Mouse (Mus musculus): Measurements from ENCODE around the gene Mettl4.
"Not testable (repeated sequence)": the region's sequence is repeated elsewhere in the genome, so short reads cannot be mapped to it uniquely, and the experiment has no call there.

Mettl4 gene

DNA sequence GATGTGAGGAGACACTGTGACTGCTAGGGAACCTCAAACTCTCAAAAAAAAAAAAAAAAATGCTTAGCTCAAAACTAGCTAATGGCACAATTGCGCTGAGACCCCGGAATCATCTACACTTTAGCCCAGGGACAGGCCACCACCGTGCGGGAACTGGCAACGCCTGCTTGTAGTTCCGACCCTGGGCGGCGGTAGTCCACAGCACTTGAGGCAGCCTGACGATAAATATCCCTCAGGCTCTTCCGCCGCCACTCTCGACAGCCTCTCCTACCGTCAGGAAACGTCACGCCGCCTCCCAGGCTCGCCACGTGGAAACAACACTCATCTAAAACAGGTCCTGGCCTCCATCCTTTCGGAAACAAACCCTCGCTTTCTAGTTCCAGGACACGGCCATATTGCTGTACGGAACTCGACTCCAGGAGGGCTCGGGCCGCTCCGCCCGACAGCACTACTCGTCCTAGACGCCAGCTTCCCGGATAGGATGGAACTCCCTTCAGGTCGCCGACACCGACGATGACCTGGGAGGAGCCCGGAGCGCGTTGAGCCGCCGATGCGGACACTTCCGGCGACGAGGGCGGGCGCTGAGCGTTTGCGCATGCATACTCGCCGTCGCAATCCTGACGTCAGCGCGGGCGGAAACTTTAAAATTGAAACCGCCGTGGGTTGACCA lies at the start of gene Mettl4:
TSS of gene Mettl4 (minus strand) at position 554 of the 670 bp plus-strand sequence.
- DNase-seq (ENCODE audit: low spot score), result peak; percentile 86

DNA sequence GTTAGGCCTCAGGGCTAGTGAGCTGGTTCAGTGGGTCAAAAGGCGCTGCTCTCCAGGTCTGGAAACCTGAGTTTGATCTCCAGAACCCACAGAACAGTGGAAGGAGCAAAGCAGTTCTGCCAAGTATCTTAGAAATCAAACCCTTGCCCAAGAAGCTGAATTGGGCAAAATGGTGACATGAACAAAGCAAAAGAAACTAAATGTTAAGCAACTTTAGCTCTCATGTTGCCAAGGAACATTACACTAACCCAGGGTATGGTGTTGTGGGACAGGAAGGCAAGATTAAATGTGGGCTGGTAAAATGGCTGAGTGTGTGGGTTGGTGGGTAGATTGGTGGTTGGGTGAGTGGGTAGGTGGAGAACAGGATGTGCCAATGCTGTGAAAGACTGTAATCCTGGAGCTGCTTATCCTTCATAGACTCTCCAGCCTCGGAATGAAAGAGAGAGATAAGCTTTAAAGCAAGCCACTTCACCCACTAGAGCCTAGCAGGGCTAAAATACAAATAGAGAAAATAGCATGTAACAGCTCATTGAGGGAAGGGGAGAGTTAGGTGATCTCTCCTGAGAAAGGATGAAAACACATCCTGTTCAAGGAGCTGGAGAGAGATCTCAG lies 29.2 kb upstream of the Mettl4 start:
- no peak for DNase-seq (ENCODE audit: low spot score)

DNA sequence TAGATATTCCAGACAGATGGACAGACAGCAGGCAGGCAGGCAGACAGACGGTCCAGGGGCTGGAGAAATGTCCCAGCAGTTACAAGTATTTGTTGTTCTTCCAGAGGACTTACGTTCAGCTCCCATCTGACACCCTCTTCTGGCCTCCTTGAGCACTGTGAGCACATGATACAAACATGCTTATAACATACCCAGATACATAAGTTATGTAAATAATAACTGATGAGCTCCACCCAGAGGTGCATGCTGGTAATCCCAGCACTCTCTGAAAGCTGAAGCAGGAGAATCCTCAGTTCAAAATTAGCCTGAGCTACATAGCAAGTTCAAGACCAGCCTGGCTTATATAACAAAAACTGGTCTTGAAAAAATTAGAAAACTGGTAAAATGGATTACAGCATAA lies 18.7 kb upstream of the Mettl4 start:
- DNase-seq (ENCODE audit: low spot score), result no peak

DNA sequence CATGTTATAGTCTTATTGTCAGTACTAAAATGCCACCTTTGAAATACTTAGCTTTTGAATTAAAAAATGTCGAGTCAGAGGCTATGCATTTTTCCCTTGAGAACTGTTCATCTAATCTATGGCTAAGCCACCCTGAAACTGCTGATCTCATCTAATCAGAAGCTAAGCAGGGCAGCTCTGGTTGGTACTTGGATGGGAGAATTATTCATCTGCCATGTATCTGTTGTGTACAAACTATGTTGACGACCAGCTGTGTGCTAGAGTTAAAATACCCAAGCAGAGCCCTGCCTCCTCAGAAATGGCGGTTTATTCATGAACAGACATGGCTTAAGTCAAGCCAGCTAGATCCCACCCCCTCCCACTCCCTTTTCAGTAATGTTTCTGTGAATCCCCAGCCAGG lies 14.9 kb upstream of the Mettl4 start:
- no peak for DNase-seq (ENCODE audit: low spot score)

DNA sequence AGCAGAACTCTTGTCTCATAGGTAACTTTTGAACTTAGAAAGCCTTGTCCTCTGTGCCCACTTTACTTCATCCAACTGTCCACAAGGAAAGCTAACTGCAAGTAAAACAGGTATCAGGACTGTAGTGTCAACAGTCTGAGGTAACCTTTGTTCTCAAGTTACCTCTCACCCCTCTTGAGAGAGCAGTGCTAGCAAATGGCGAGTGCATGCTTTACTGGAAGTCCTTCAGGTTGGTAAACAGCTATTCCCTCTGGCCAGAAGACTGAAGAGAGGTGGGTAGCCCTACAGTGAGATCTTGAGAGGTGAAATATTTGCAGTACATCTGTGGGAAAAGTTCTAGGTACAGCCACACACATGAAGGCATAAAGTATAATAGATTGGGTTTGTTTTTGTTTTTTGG lies 14.2 kb upstream of the Mettl4 start:
- no peak for DNase-seq (ENCODE audit: low spot score)

DNA sequence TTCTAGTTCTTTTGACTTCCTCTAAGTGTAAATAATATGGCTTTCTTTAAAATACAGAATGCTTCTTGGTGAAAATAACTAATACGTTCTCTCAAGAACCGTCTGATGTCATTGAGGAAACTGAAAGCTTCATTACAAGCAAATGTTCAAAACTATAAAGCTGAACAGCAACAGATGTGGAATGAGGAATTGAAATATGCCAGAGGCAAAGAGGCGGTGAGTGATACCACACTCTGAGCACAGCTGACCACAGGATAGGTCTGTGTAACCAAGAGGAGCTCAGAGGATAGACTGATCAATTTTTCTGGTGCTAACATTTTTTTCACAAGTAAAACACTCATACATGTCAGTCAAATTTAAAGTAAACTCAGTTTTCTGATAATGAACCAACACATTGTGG lies 12.6 kb upstream of the Mettl4 start:
- DNase-seq (ENCODE audit: low spot score), result no peak

DNA sequence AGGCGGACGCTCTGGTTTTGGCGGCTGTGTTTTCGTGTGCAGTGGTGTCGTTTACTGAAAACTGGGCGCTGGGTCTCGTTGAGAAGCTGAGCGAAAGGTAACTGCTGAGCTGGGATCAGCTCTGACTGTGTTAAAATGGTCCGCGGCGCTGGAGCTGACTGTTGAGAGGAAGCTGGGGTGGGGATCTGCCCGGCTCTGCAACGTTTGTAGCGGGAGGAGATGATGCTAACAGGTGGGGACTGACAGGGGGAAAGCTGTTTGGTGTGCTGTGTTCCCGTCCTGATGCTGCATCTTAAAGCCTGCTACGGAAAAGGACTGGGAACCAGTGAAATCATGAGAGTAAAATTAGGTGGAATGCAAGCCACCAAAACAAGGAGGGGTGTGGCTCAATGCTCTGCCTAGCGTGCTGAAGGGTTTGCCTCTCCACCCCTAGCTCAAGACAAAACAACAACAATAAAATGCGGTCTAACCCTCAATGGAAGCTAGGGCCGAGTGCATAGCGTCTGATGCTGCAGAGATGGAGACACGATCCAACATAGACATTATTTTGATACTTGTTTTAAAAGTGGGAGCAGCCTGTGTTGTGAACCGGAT lies 414 bp upstream of the Mettl4 start:
- DNase-seq (ENCODE audit: low spot score), result no peak

DNA sequence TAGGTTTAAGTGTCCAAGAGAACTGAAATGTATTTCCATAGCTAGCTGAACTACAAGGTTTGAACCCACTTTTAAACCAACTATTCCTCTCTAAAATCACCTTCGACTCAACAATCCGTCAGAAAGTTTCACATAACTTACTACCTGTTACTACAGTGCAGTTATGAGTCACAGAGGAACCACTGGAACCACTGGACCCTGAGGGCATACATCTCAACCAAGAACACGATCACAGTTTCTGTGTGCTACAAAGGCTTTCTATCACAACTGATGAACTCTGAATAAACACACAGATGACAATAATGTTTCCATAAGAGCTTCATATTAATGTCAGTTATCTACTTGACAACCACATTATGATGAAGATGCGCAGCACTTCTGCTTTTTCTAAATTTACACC lies 11.6 kb downstream of the Mettl4 start:
- DNase-seq (ENCODE audit: low spot score), result no peak

DNA sequence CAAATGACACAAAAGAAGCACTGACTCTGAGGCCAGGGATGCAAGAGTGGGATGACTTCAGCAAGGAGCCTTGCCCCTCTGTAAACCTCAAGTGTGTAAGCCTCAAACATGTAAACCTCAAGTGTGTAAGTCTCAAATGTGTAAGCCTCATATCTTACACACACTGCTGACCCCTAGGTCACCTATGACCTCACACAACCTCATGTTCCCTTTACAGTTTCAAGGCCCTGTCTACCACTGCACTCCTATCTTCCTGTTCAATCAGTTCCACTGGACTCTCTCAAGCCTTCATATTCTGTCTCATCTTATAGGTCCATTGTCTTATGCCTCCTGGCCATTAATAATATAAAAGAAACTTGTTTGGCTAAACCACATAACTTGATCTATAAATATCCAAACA lies 13.9 kb downstream of the Mettl4 start:
- DNase-seq (ENCODE audit: low spot score), result no peak

DNA sequence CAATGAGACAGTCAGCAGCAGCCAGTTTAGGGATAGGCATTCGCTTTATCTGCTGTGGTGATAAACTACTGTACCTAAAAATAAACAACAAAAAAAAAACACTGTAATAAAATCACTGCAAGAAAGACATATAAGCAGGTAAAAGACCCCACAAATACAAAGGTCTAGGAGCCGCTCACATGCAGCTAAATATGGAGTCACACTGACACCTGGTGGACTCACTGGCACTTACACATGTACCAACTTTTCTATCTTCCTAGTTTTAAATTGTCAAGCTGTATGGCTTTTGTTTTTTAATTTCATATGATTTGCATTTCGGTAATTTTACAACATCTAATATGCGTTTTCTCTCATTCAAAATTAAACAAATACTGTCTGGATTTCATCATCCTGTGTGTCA lies 14.4 kb downstream of the Mettl4 start:
- DNase-seq (ENCODE audit: low spot score), result no peak

DNA sequence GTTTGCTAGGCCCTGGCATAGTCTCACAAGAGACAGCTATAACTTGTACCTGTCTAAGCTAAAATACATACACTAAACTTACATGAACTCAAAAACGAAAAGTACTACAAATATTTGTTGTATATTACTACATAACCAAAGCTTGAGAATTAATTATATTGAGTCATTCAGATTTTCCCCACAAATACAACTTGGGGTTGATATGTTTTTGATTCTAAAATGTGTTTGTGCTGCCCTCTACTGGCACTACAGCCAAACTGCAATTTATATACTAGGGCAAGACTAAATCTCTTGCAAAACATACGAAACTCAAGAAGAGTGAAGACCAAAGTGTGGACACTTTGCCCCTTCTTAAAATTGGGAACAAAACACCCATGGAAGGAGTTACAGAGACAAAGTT lies 19.4 kb downstream of the Mettl4 start:
- DNase-seq (ENCODE audit: low spot score), result not testable (repeated sequence)

DNA sequence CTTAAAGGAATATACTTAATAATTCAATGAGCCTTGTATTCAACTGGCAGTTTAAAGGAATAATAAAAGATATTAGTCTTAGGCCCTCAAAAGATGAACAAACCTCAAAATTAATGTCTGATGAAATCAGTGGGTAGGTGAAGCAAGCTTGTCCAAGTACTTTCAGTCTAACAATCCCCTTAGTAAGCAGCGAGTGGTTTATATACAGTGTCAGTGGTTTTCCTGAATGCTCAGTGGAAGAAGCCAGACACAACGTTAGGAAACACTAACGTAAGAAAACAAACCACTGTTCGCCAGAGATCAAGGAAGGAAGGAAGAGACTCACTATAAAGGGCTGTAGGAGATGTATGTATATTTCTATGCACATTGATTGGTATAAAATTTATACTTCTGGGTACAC lies 23.1 kb downstream of the Mettl4 start:
- no peak for DNase-seq (ENCODE audit: low spot score)

DNA sequence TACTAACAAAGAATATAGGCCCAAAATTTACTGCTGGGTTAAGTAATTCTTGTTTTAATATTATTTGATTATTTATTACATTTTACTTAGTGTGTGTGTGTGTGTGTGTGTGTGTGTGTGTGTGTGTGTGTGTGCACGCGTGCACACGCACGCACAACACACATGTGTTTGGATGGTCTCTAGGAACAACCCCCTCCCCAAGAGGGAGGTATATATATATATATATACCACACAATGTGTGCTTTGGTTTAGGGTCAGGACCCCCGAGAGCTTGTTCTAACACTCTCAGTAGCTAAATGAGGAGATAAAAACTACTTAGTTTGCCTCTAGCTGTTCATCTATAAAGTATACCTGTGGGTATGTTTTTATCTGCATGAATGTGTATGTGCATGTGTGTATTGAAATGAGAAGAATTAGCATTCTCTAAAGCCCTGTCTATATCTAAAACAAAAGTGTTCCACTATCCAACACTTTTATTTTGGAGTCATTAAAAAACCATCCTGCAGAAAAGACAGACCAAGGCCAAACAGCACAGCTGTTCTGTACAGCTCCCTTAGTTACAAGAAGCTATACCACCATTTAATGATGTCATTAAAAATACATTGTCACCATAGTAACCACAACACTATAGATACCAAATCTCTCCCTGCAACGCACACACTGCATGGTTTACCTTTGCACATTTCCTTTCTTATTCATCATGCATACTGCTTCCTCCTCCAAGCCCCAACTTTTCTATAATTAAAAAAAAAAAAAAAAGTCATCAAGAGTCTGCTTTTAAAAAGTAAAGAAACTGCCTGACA lies 76.1 kb downstream of the Mettl4 start:
- DNase-seq (ENCODE audit: low spot score), result no peak

Measured in ovary, postnatal 14 days (tissue).